Mouse (Mus musculus) embryo, embryonic 9.5 days (tissue): ENCODE results near the gene Ttc7b.

Experiments used
- DNase-seq: peaks from one replicate; pipeline ENCODE4 v3.0.0-alpha.2; 2017; ENCODE audit errors: extremely low spot score

Gene Ttc7b

DNA sequence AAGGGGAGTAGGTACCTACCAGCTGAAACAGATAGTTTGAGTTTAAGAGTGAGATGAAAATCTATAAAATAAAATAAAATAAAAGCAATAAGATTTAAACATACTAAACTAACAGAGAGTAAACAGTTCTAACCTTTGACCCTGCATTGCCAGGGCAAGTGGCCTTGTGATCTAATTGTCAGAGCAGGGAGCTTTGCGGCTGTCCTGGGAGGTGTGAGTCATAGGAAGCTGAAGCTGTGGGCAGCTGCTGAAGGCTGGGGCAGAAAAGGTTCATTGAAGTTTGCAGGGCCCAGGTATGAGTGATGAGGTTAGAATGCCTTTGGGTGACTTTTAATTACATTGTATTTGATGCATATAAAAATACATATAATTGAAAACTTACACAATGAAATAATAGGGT is 5.3 kb upstream of the Ttc7b start:
- DNase-seq: no peak

- DNase-seq: peak; percentile 71
These were observed 391 bp downstream of the Ttc7b start for GRCm38 (mm10) chr12:100520077-100520793.

GRCm38 (mm10) chr12:100519684-100520076 is 946 bp downstream of the Ttc7b start:
- DNase-seq: no peak

DNA sequence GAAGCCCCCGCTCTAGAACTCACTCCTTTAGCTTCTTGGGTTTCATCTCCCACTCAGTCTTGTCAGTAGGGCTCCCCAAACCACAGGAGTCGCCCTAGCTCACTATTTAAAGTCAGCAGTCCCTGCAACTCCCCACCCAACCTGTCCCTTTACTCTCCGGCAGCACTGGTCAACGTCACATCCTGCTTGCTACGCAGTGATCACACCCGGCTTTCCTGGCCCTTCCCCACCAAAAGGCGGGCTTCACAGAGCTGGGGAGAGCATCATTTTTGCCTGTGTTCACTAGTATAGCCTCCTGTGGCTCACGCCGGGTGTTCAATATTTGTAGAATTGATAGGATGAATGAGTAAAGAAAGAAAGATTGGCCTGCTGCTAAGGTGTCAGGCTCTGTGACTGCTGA is 3.3 kb downstream of the Ttc7b start:
- no peak for DNase-seq

DNA sequence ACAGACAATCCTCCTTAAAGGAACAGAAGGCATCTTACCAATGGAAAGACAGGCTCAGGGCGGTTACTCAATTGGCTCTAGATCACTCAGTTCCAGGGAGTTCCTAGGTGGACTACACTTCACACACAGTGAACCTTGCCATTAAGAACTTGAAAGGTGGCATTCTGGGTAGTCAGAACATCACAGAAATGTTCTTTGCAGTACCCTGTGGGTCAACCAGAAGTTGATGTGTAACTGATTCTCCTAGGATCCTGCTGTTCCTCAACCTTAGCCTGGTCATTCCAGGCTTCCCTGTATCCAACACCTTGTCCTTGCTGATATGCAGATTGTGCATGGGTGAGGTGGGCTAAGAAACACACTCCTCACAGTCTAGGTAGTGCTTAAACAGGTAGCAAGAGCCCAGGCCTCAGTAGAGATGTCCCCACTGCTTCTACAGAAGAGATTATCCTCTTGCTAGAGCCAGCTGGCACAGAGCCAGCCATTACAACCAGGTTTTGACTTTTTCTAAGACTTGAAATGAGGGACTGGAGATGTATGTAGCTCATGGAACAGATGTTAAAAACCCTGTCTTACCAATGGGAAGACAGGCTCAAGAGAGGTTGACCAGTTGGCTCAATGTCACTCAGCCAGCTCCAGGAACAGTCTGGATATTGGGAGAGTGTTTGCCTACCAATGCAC is 4.3 kb downstream of the Ttc7b start:
- no peak for DNase-seq

DNA sequence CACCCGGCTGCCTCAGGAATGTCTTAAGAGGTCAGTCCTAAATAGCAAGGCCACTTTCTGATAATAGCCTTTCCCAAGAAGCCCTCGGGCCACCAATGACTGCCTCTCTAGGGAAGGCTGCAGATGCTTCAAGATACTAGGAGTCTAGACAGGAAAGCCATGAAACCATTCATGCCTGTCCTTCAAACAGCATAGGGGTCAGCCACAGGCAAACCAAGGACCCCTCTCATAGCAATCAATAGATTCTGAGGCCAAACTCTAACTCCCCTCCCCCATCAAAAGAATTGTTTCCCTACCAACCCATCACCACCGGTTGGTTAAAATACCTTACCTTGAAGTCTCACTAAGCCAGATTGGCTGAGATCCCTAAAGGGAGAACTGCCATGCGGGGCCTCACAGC is 5.1 kb downstream of the Ttc7b start:
- DNase-seq: no peak

DNA sequence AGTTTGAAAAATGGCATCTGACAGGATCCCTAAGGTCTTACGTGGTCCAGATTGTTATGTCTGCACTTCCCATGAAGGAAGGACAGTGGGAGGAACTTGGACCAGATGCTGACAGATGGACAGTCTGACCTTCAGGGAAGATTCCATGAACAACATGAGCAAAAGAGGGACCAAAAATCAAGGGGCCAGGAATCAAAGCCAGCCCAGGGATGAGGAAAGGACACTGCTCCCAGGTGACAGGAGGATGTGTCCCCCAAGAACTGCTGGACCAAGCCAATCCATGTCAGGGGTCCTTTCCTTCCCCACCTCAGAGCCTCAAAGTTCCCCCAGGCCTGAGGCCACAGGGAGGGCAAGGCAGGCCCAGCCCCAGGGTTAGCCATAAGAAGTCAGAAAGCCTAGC is 6.0 kb downstream of the Ttc7b start:
- no peak for DNase-seq

GRCm38 (mm10) chr12:100513131-100513530 is 7.5 kb downstream of the Ttc7b start:
- DNase-seq: no peak

GRCm38 (mm10) chr12:100512641-100513040 is 8.0 kb downstream of the Ttc7b start:
- no peak for DNase-seq

- no peak for DNase-seq
These were observed 10.9 kb downstream of the Ttc7b start for GRCm38 (mm10) chr12:100509615-100510282.

DNA sequence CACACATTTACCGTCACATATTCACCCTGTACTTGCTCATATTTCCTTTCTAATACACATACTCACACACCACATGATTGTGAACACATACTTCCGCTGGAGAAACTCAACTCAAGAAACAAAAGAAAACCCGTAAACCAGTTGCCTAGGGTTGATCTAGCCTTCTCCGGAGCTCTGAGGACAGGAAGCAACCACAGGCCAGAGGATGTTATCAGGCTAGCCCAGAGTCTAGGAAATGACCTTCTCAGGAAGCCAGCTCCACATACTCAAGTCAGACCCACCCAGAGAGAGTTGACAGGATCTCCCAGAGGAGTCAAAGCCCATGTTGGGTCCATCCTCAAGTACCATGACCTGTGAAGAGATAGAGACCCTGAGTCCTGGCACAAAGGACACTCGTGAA is 12.0 kb downstream of the Ttc7b start:
- no peak for DNase-seq

DNA sequence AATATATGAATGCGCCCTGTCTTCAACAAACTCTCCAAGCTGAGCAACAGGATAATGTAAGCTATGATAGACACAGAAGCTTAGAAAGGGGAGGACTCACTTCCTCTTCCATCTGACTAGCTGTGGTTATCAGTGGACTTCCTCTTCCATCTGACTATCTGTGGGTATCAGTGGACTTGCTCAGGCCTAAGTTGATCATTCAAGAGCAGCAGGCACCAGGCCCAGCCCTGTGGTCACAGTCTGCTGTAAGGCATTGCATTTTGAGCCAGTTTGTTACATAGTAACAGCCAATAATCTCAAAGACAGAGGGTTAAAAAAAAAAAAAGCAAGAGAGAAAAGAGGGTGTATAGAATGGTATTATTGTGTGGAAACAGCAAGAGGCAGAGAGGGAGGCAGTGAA is 15.1 kb downstream of the Ttc7b start:
- no peak for DNase-seq

DNA sequence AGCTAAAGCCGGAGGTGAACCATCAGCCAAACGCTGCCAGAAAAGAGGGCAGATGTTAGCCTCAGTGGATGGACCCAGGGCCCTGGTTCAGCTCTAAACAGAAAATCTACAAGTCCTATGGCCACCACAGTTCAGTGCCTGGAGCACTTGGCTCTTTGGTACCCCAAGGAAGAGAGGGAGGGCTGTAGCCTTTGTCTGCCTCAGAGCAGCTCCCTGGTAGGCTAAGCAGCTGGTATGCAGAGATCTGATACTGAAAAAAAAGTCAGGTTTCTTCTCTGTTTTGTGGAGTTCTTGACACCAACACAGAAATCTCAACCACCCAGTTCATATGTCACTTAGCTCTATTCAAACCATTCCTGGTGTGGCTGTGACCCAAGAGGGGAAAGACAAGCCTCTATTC is 16.0 kb downstream of the Ttc7b start:
- DNase-seq: no peak

- DNase-seq: no peak
These were observed 17.0 kb downstream of the Ttc7b start for GRCm38 (mm10) chr12:100503659-100504058.

- DNase-seq: no peak
These were observed 18.1 kb downstream of the Ttc7b start for GRCm38 (mm10) chr12:100502544-100502943.

DNA sequence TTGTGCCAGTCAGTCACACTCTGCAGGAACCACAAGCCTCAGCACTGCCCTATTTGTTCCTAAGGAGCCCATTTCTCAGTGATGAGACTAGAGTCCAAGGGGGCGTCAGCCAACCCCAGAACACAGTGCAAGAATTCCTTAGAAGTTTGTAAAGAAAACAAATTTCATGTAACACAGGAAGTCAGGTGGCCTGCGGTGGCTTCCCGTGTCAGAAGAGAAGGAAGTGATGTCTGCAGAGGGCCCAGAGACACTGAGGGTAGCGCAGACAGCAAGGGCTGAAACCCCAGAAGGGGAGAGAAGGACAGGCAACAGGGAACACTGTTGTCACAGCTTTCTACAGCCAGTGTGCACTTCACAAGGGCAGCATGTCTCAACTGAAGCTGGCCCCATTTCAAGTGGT is 19.4 kb downstream of the Ttc7b start:
- no peak for DNase-seq

GRCm38 (mm10) chr12:100499469-100499868 is 21.2 kb downstream of the Ttc7b start:
- no peak for DNase-seq

DNA sequence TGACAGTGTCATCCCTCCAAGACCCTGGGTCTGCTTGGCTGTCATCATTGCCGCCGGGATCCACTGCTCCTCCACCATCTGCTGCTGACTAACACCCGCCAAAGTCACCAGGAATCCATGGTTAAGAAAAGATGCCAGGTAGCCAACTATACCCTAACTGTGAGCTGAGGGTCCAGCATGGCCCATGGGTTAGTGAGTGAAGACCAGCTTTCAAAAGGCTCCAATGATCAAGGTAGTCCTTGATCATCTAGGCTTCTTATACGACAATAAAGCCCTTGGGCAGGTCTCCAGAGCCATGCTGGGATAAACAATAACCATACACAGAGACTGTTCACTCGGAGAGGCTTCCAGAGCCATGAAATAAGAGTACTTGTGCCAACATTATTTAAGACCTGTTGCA is 22.6 kb downstream of the Ttc7b start:
- no peak for DNase-seq

GRCm38 (mm10) chr12:100495083-100495482 is 25.5 kb downstream of the Ttc7b start:
- no peak for DNase-seq

- no peak for DNase-seq
These were observed 27.4 kb downstream of the Ttc7b start for GRCm38 (mm10) chr12:100493211-100493610.

- DNase-seq: no peak
These were observed 27.9 kb downstream of the Ttc7b start for GRCm38 (mm10) chr12:100492676-100493075.

DNA sequence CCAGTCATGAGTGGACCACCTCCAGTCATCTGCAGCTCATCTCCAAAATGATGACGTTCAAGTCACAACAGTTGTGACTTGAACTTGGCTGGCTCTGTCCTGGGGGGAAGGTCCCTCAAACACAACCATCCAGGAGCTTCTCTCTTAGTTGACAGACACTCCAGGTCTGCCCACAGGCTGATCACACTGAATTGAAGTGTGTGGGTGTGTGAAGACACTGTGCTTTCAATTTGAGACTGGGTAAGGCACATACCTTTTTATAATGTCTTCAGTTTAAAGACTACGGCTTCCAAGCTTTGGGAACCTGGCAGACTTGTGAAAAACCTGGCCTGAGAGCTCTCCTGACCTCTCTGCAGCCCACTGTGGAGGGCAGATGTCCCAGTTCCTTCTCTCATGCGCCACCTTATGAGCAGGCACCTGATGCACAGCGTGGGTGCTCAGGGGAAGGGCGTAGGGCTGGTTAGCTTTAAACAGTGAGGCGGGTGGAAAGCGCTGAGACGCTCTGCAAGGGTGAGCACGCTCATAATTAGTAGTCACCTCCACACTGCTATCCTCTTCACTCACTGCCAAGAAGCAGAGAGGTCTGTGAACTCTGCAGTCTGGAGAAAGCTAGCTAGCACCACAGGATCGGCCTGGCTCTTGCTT is 28.5 kb downstream of the Ttc7b start:
- DNase-seq: no peak

- no peak for DNase-seq
These were observed 30.8 kb downstream of the Ttc7b start for GRCm38 (mm10) chr12:100489799-100490198.
